Mouse (Mus musculus): ENCODE data around the gene Adamts14. TPM values are rescaled to one million over a fixed set of nuclear protein-coding genes. Genes with fewer than 3 reads are reported as not detected.

The Adamts14 gene
- polyA plus RNA-seq, 1 experiment from 2014 or later = 0.33 TPM

GRCm38 (mm10) chr10:61212817-61213216, 60.4 kb downstream of the Adamts14 start:
- H3K36me3 ChIP-seq = no peaks in the 10 kb centered on the region
- H3K4me3 ChIP-seq = peak overlapping the region; percentile 14; the same call in 1 of the 2 replicates
- peaks cover 8% of the 10 kb centered on the region; the same call in 1 of the 2 replicates for H3K9me3 ChIP-seq (replicated peaks)
- WGBS = 13% methylated on average over 11 of the region's 11 CpGs
- no peak overlapping the region for H3K27ac ChIP-seq (replicated peaks)
- no peak for DNase-seq (ENCODE audit: low spot score)
- peaks cover 9% of the 10 kb centered on the region for H3K4me1 ChIP-seq
- peaks cover 19% of the 10 kb centered on the region for H3K27me3 ChIP-seq (ENCODE audit: low read depth, poor library complexity, severe bottlenecking)

- peaks cover 19% of the 10 kb centered on the region for H3K27me3 ChIP-seq (ENCODE audit: low read depth, poor library complexity, severe bottlenecking)
- peak; percentile 68 for DNase-seq (ENCODE audit: low spot score)
- H3K9me3 ChIP-seq (replicated peaks) = peaks cover 8% of the 10 kb centered on the region; the same call in 1 of the 2 replicates
- peaks cover 9% of the 10 kb centered on the region for H3K4me1 ChIP-seq
- H3K27ac ChIP-seq (replicated peaks) = no peak overlapping the region
- H3K4me3 ChIP-seq = no peak overlapping the region
- no peaks in the 10 kb centered on the region for H3K36me3 ChIP-seq
- 12% methylated on average over 13 of the region's 13 CpGs for WGBS
These were observed 61.5 kb downstream of the Adamts14 start for GRCm38 (mm10) chr10:61211743-61212142.

GRCm38 (mm10) chr10:61211105-61211504, 62.1 kb downstream of the Adamts14 start:
- peaks cover 19% of the 10 kb centered on the region for H3K27me3 ChIP-seq (ENCODE audit: low read depth, poor library complexity, severe bottlenecking)
- no peak overlapping the region for H3K27ac ChIP-seq (replicated peaks)
- DNase-seq (ENCODE audit: low spot score) = no peak
- WGBS = 80% methylated on average over 4 of the region's 4 CpGs
- no peak overlapping the region for H3K4me3 ChIP-seq
- peaks cover 9% of the 10 kb centered on the region for H3K4me1 ChIP-seq
- no peaks in the 10 kb centered on the region for H3K36me3 ChIP-seq
- peaks cover 7% of the 10 kb centered on the region; the same call in 1 of the 2 replicates for H3K9me3 ChIP-seq (replicated peaks)

GRCm38 (mm10) chr10:61208114-61208684, 65.0 kb downstream of the Adamts14 start:
- Histone ChIP-seq H3K4me3 (no peak overlapping the region), H3K27ac (replicated peaks) (no peak overlapping the region), H3K36me3 (no peaks in the 10 kb centered on the region), H3K27me3 (ENCODE audit: low read depth, poor library complexity, severe bottlenecking) (peaks cover 15% of the 10 kb centered on the region), H3K4me1 (peaks cover 14% of the 10 kb centered on the region), H3K9me3 (replicated peaks) (no peaks in the 10 kb centered on the region)
- WGBS = 88% methylated on average over 9 of the region's 9 CpGs
- DNase-seq (ENCODE audit: low spot score) = no peak

- DNase-seq (ENCODE audit: low spot score) = no peak
- 71% methylated on average over 3 of the region's 3 CpGs for WGBS
These were observed 69.3 kb downstream of the Adamts14 start for GRCm38 (mm10) chr10:61203930-61204329.

GRCm38 (mm10) chr10:61201596-61202318, 71.5 kb downstream of the Adamts14 start:
- no peak overlapping the region for H3K4me3 ChIP-seq
- peaks cover 49% of the 10 kb centered on the region for H3K27me3 ChIP-seq (ENCODE audit: low read depth, poor library complexity, severe bottlenecking)
- no peaks in the 10 kb centered on the region for H3K36me3 ChIP-seq
- no peak for DNase-seq (ENCODE audit: low spot score)
- H3K9me3 ChIP-seq (replicated peaks) = no peaks in the 10 kb centered on the region
- 82% methylated on average over 12 of the region's 12 CpGs for WGBS
- H3K4me1 ChIP-seq = peaks cover 26% of the 10 kb centered on the region
- H3K27ac ChIP-seq (replicated peaks) = no peak overlapping the region

More at GRCm38 (mm10) chr10:61203930-61204329, 69.3 kb downstream of the Adamts14 start:
- Histone ChIP-seq H3K9me3 (replicated peaks) (no peaks in the 10 kb centered on the region), H3K36me3 (no peaks in the 10 kb centered on the region), H3K4me1 (peaks cover 26% of the 10 kb centered on the region), H3K4me3 (no peak overlapping the region), H3K27ac (replicated peaks) (no peak overlapping the region), H3K27me3 (ENCODE audit: low read depth, poor library complexity, severe bottlenecking) (peaks cover 31% of the 10 kb centered on the region)

GRCm38 (mm10) chr10:61200998-61201397, 72.2 kb downstream of the Adamts14 start:
- Histone ChIP-seq H3K4me1 (peaks cover 26% of the 10 kb centered on the region), H3K27me3 (ENCODE audit: low read depth, poor library complexity, severe bottlenecking) (peaks cover 49% of the 10 kb centered on the region), H3K36me3 (no peaks in the 10 kb centered on the region), H3K9me3 (replicated peaks) (no peaks in the 10 kb centered on the region), H3K4me3 (no peak overlapping the region), H3K27ac (replicated peaks) (no peak overlapping the region)
- no peak for DNase-seq (ENCODE audit: low spot score)
- 44% methylated on average over 9 of the region's 9 CpGs for WGBS

GRCm38 (mm10) chr10:61200232-61200820, 72.9 kb downstream of the Adamts14 start:
- H3K9me3 ChIP-seq (replicated peaks) = no peaks in the 10 kb centered on the region
- peaks cover 26% of the 10 kb centered on the region for H3K4me1 ChIP-seq
- 63% methylated on average over 7 of the region's 7 CpGs for WGBS
- H3K27ac ChIP-seq (replicated peaks) = 0 out of 2 replicates have a peak overlapping the region, but pooled peaks have one; percentile 18
- H3K27me3 ChIP-seq (ENCODE audit: low read depth, poor library complexity, severe bottlenecking) = peaks cover 49% of the 10 kb centered on the region
- DNase-seq (ENCODE audit: low spot score) = no peak
- no peak overlapping the region for H3K4me3 ChIP-seq
- no peaks in the 10 kb centered on the region for H3K36me3 ChIP-seq

- Histone ChIP-seq H3K9me3 (replicated peaks) (no peaks in the 10 kb centered on the region), H3K4me3 (no peak overlapping the region), H3K4me1 (peaks cover 26% of the 10 kb centered on the region), H3K36me3 (no peaks in the 10 kb centered on the region), H3K27ac (replicated peaks) (0 out of 2 replicates have a peak overlapping the region, but pooled peaks have one; percentile 18), H3K27me3 (ENCODE audit: low read depth, poor library complexity, severe bottlenecking) (peaks cover 49% of the 10 kb centered on the region)
- peak; percentile 88 for DNase-seq (ENCODE audit: low spot score)
- WGBS = 23% methylated on average over 11 of the region's 11 CpGs
These were observed 73.5 kb downstream of the Adamts14 start for GRCm38 (mm10) chr10:61199566-61200213.

GRCm38 (mm10) chr10:61195718-61196291, 77.4 kb downstream of the Adamts14 start:
- 91% methylated on average over 5 of the region's 5 CpGs for WGBS
- DNase-seq (ENCODE audit: low spot score) = no peak
- Histone ChIP-seq H3K4me3 (no peak overlapping the region), H3K36me3 (no peaks in the 10 kb centered on the region), H3K27ac (replicated peaks) (no peak overlapping the region), H3K4me1 (peaks cover 13% of the 10 kb centered on the region), H3K9me3 (replicated peaks) (no peaks in the 10 kb centered on the region), H3K27me3 (ENCODE audit: low read depth, poor library complexity, severe bottlenecking) (peaks cover 26% of the 10 kb centered on the region)

GRCm38 (mm10) chr10:61195216-61195615, 78.0 kb downstream of the Adamts14 start:
- WGBS = 91% methylated on average over 8 of the region's 8 CpGs
- no peak overlapping the region for H3K4me3 ChIP-seq
- H3K4me1 ChIP-seq = peaks cover 7% of the 10 kb centered on the region
- H3K9me3 ChIP-seq (replicated peaks) = no peaks in the 10 kb centered on the region
- no peaks in the 10 kb centered on the region for H3K36me3 ChIP-seq
- H3K27me3 ChIP-seq (ENCODE audit: low read depth, poor library complexity, severe bottlenecking) = peaks cover 22% of the 10 kb centered on the region
- H3K27ac ChIP-seq (replicated peaks) = no peak overlapping the region
- no peak for DNase-seq (ENCODE audit: low spot score)

- Histone ChIP-seq H3K4me3 (no peak overlapping the region), H3K4me1 (peaks cover under 1% of the 10 kb centered on the region), H3K27me3 (ENCODE audit: low read depth, poor library complexity, severe bottlenecking) (peaks cover 22% of the 10 kb centered on the region), H3K36me3 (no peaks in the 10 kb centered on the region), H3K9me3 (replicated peaks) (no peaks in the 10 kb centered on the region), H3K27ac (replicated peaks) (no peak overlapping the region)
- no peak for DNase-seq (ENCODE audit: low spot score)
- WGBS = 87% methylated on average over 9 of the region's 9 CpGs
These were observed 78.6 kb downstream of the Adamts14 start for GRCm38 (mm10) chr10:61194611-61195010.
